Mouse (Mus musculus): ENCODE results near the gene Eno3.

The Eno3 gene

GRCm38 (mm10) chr11:70657573-70657972, 571 bp downstream of the Eno3 start:
- DNase-seq (ENCODE audit: low read depth) = no peak

- DNase-seq (ENCODE audit: low read depth) = no peak
Observed at GRCm38 (mm10) chr11:70657991-70658390, 989 bp downstream of the Eno3 start.

GRCm38 (mm10) chr11:70658521-70658920, 1.5 kb downstream of the Eno3 start:
- no peak for DNase-seq (ENCODE audit: low read depth)

GRCm38 (mm10) chr11:70658942-70659341, 1.9 kb downstream of the Eno3 start:
- DNase-seq (ENCODE audit: low read depth) = no peak

- no peak for DNase-seq (ENCODE audit: low read depth)
Observed at GRCm38 (mm10) chr11:70660571-70660970, 3.6 kb downstream of the Eno3 start.

GRCm38 (mm10) chr11:70663101-70663500, 6.1 kb downstream of the Eno3 start:
- DNase-seq (ENCODE audit: low read depth) = no peak

- no peak for DNase-seq (ENCODE audit: low read depth)
Observed at GRCm38 (mm10) chr11:70663957-70664356, 7.0 kb downstream of the Eno3 start.

GRCm38 (mm10) chr11:70664741-70665140, 7.7 kb downstream of the Eno3 start:
- no peak for DNase-seq (ENCODE audit: low read depth)

- no peak for DNase-seq (ENCODE audit: low read depth)
Observed at GRCm38 (mm10) chr11:70666687-70667086, 9.7 kb downstream of the Eno3 start.

GRCm38 (mm10) chr11:70667271-70668150, 10.5 kb downstream of the Eno3 start:
- DNase-seq (ENCODE audit: low read depth) = no peak

- DNase-seq (ENCODE audit: low read depth) = no peak
Observed at GRCm38 (mm10) chr11:70668335-70668770, 11.4 kb downstream of the Eno3 start.

- DNase-seq (ENCODE audit: low read depth) = peak; percentile 97
Observed at GRCm38 (mm10) chr11:70668771-70669505, 11.9 kb downstream of the Eno3 start, which contains the start of gene Spag7. TSS of gene Spag7 (minus strand) at chr11:70669416.

GRCm38 (mm10) chr11:70669582-70670345, 12.8 kb downstream of the Eno3 start:
- no peak for DNase-seq (ENCODE audit: low read depth)

- DNase-seq (ENCODE audit: low read depth) = no peak
Observed at GRCm38 (mm10) chr11:70670483-70670882, 13.5 kb downstream of the Eno3 start.

GRCm38 (mm10) chr11:70671333-70672047, 14.5 kb downstream of the Eno3 start:
- no peak for DNase-seq (ENCODE audit: low read depth)

GRCm38 (mm10) chr11:70674014-70674413, 17.0 kb downstream of the Eno3 start:
- DNase-seq (ENCODE audit: low read depth) = no peak

- DNase-seq (ENCODE audit: low read depth) = no peak
Observed at GRCm38 (mm10) chr11:70674501-70674900, 17.5 kb downstream of the Eno3 start.

GRCm38 (mm10) chr11:70678092-70678491, 21.1 kb downstream of the Eno3 start:
- DNase-seq (ENCODE audit: low read depth) = no peak

- DNase-seq (ENCODE audit: low read depth) = no peak
Observed at GRCm38 (mm10) chr11:70678576-70678975, 21.6 kb downstream of the Eno3 start.

- DNase-seq (ENCODE audit: low read depth) = no peak
Observed at GRCm38 (mm10) chr11:70679361-70679760, 22.4 kb downstream of the Eno3 start.

- DNase-seq (ENCODE audit: low read depth) = peak; percentile 36
Observed at GRCm38 (mm10) chr11:70679894-70680293, 22.9 kb downstream of the Eno3 start.

GRCm38 (mm10) chr11:70681170-70681569, 24.2 kb downstream of the Eno3 start:
- DNase-seq (ENCODE audit: low read depth) = no peak
